Mouse (Mus musculus) brain, embryonic 14.5 days (tissue): ENCODE results near the gene Card9.

Source experiments
- CTCF ChIP-seq: fragments of 200-500 bp; IDR thresholded peaks from 2 replicates; pipeline ENCODE4 v1.5.1; 2012; ENCODE audit warnings: inconsistent platforms, mild to moderate bottlenecking, moderate library complexity, borderline replicate concordance; ENCODE audit not compliant: insufficient read depth, insufficient read length; ENCODE audit errors: extremely low read depth
- POLR2A ChIP-seq: fragments of 200-500 bp; IDR thresholded peaks from 2 replicates; pipeline ENCODE4 v1.6.1; 2012; ENCODE audit warnings: mild to moderate bottlenecking, inconsistent platforms, borderline replicate concordance; ENCODE audit not compliant: poor library complexity, insufficient read depth, insufficient read length, severe bottlenecking; ENCODE audit errors: extremely low read depth

GRCm38 (mm10) chr2:26398978-26399377, 38.3 kb upstream of the Card9 start:
- no peak for TF ChIP-seq POLR2A
- no peak for TF ChIP-seq CTCF
